Mouse (Mus musculus) ES-Bruce4 (cell line): ENCODE data around the gene Spata31d1d. TPM values are rescaled to one million over a fixed set of nuclear protein-coding genes. Genes with fewer than 3 reads are reported as not detected.
"Not testable (repeated sequence)": the region's sequence is repeated elsewhere in the genome, so short reads cannot be mapped to it uniquely, and the experiment has no call there.

Source experiments
- H3K27ac ChIP-seq: 2 replicates; pipeline ENCODE4 v1.5.1; 2012; ENCODE audit warnings: low read length, inconsistent platforms; ENCODE audit not compliant: insufficient read depth
- H3K27me3 ChIP-seq: 2 replicates; pipeline ENCODE4 v1.6.1; 2012; ENCODE audit warnings: mild to moderate bottlenecking, low read length, inconsistent platforms; ENCODE audit not compliant: control insufficient read depth, poor library complexity, insufficient read depth, severe bottlenecking
- H3K36me3 ChIP-seq: 2 replicates; pipeline ENCODE4 v1.6.1; 2012; ENCODE audit warnings: inconsistent platforms, mild to moderate bottlenecking, low read length, moderate library complexity; ENCODE audit not compliant: control insufficient read depth, poor library complexity, insufficient read depth, severe bottlenecking
- H3K4me1 ChIP-seq: one replicate; pipeline ENCODE4 v1.8.1; 2011; ENCODE audit warnings: low read length; ENCODE audit not compliant: control insufficient read depth, insufficient read depth
- H3K4me3 ChIP-seq: 2 replicates; pipeline ENCODE4 v1.5.1; 2011; ENCODE audit warnings: low read depth, mild to moderate bottlenecking, low read length
- H3K9ac ChIP-seq: 2 replicates; pipeline ENCODE4 v1.6.1; 2012; ENCODE audit warnings: low read depth, mild to moderate bottlenecking, inconsistent platforms; ENCODE audit not compliant: poor library complexity, severe bottlenecking
- H3K9me3 ChIP-seq: replicated peaks from 2 replicates; pipeline ENCODE4 v1.6.1; 2012; ENCODE audit warnings: mild to moderate bottlenecking, low read length, inconsistent platforms; ENCODE audit not compliant: control insufficient read depth, poor library complexity, insufficient read depth, severe bottlenecking
- CTCF ChIP-seq: IDR thresholded peaks from one replicate; pipeline ENCODE4 v1.8.1; 2011; ENCODE audit warnings: low read depth, low read length
- EP300 ChIP-seq: IDR thresholded peaks from 2 replicates; pipeline ENCODE4 v1.6.1; 2011; ENCODE audit warnings: low read depth, low read length; ENCODE audit not compliant: insufficient read depth
- POLR2A ChIP-seq: IDR thresholded peaks from one replicate; pipeline ENCODE4 v1.8.1; 2011; ENCODE audit warnings: low read length; ENCODE audit not compliant: insufficient read depth
- polyA plus RNA-seq: library from polyadenylated mRNA; stranded (reverse); fragments of >200 nt; gene quantifications from 2 replicates; pipeline ENCODE4 v1.2.4, GENCODE M21; 2011; ENCODE audit warnings: low read depth; ENCODE audit not compliant: missing spikeins, insufficient read depth, insufficient read length

Gene Spata31d1d
- polyA plus RNA-seq, 1 experiment: not detected

GRCm38 (mm10) chr13:59710230-59710629 lies 21.3 kb downstream of the Spata31d1d start, which contains the start of gene Spata31d1a:
TSS of gene Spata31d1a (minus strand) at chr13:59710330.
- TF ChIP-seq POLR2A: no peak
- TF ChIP-seq EP300: no peak
- TF ChIP-seq CTCF: no peak
- Histone ChIP-seq H3K27me3 (no peaks in the 10 kb centered on the region), H3K9ac (no peak within 1 kb of the TSS), H3K4me3 (peak within 1 kb of the TSS; percentile 17), H3K4me1 (no peaks in the 10 kb centered on the region), H3K9me3 (no peaks in the 10 kb centered on the region), H3K36me3 (no peaks in the 10 kb centered on the region), H3K27ac (no peak within 1 kb of the TSS)

GRCm38 (mm10) chr13:59704562-59704961 lies 27.0 kb downstream of the Spata31d1d start:
- H3K9ac ChIP-seq: no peak overlapping the region
- H3K27ac ChIP-seq: no peak overlapping the region
- no peaks in the 10 kb centered on the region for H3K9me3 ChIP-seq
- H3K27me3 ChIP-seq: no peaks in the 10 kb centered on the region
- no peaks in the 10 kb centered on the region for H3K4me1 ChIP-seq
- no peak overlapping the region for H3K4me3 ChIP-seq
- TF ChIP-seq POLR2A (no peak), CTCF (no peak), EP300 (no peak)
- no peaks in the 10 kb centered on the region for H3K36me3 ChIP-seq

GRCm38 (mm10) chr13:59703514-59703913 lies 28.0 kb downstream of the Spata31d1d start:
- H3K36me3 ChIP-seq: no peaks in the 10 kb centered on the region
- no peaks in the 10 kb centered on the region for H3K4me1 ChIP-seq
- H3K9me3 ChIP-seq: no peaks in the 10 kb centered on the region
- H3K4me3 ChIP-seq: no peak overlapping the region
- TF ChIP-seq POLR2A: no peak
- no peak for TF ChIP-seq EP300
- TF ChIP-seq CTCF: no peak
- no peak overlapping the region for H3K27ac ChIP-seq
- H3K9ac ChIP-seq: no peak overlapping the region
- H3K27me3 ChIP-seq: no peaks in the 10 kb centered on the region

GRCm38 (mm10) chr13:59700137-59700536 lies 31.4 kb downstream of the Spata31d1d start:
- not testable (repeated sequence) for H3K4me3 ChIP-seq, H3K9ac ChIP-seq, H3K27me3 ChIP-seq, H3K36me3 ChIP-seq, H3K4me1 ChIP-seq, H3K9me3 ChIP-seq, H3K27ac ChIP-seq

GRCm38 (mm10) chr13:59699131-59699530 lies 32.4 kb downstream of the Spata31d1d start:
- Histone ChIP-seq H3K4me1 (no peaks in the 10 kb centered on the region), H3K27ac (no peak overlapping the region), H3K27me3 (no peaks in the 10 kb centered on the region), H3K4me3 (no peak overlapping the region), H3K9ac (no peak overlapping the region), H3K9me3 (no peaks in the 10 kb centered on the region), H3K36me3 (no peaks in the 10 kb centered on the region)
- TF ChIP-seq CTCF (no peak), EP300 (no peak), POLR2A (no peak)

GRCm38 (mm10) chr13:59695781-59696180 lies 35.8 kb downstream of the Spata31d1d start:
- Histone ChIP-seq H3K9ac (no peak overlapping the region), H3K36me3 (no peaks in the 10 kb centered on the region), H3K9me3 (no peaks in the 10 kb centered on the region), H3K4me1 (no peaks in the 10 kb centered on the region), H3K27ac (no peak overlapping the region), H3K4me3 (no peak overlapping the region), H3K27me3 (no peaks in the 10 kb centered on the region)
- TF ChIP-seq EP300 (no peak), CTCF (no peak), POLR2A (no peak)
